Mouse (Mus musculus) left cerebral cortex, postnatal 25 days (tissue): ENCODE results near the gene Olfr830. TPM values are rescaled to one million over a fixed set of nuclear protein-coding genes. Genes with fewer than 3 reads are reported as not detected.
"Not testable (repeated sequence)": the region's sequence is repeated elsewhere in the genome, so short reads cannot be mapped to it uniquely, and the experiment has no call there.

ENCODE experiments used
- DNase-seq, 2 experiments: peaks; one replicate each; pipeline ENCODE4 v3.0.0; 2022; ENCODE audit warnings: low spot score in 2 of 2, mixed read lengths in 1 of 2
- intact Hi-C: fragments of 180-260 bp; cut with DNase I; formaldehyde crosslinking; loops from one replicate; pipeline ENCODE4 v1.15.1; 2025
- total RNA-seq, 2 experiments: library from RNA; stranded (reverse); gene quantifications; 2 replicates each; pipeline ENCODE4 v1.2.3; 2021

Olfr830 gene
- not detected for total RNA-seq

DNA sequence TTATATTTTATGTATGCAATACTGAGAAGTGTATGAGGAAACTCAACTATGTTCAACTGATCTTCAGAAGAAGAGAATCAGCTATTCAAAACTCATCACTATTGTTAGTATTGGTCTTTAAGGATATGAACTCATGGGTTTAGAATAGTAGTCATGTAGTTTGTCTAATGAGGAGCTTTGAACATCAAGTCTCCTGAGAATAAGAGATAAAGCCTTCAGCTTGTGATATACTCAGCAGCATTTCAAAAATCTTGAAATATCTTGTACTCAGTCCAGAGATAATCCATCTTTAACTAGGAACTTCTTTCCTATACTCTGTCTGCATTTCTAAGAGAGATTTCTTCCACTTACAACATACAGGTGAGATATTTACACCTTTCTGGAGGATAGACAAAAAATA lies at the start of gene Olfr830:
TSS of gene Olfr830 (plus strand) at position 301 of the 400 bp plus-strand sequence.
- intact Hi-C loops: no loop called here
- DNase-seq: no peak

GRCm38 (mm10) chr9:18854633-18855032 lies 19.9 kb upstream of the Olfr830 start, which contains the start of gene Olfr829:
Gene Olfr829, plus strand, starts transcription at chr9:18854933.
- intact Hi-C loops: no loop called here
- DNase-seq: no peak

DNA sequence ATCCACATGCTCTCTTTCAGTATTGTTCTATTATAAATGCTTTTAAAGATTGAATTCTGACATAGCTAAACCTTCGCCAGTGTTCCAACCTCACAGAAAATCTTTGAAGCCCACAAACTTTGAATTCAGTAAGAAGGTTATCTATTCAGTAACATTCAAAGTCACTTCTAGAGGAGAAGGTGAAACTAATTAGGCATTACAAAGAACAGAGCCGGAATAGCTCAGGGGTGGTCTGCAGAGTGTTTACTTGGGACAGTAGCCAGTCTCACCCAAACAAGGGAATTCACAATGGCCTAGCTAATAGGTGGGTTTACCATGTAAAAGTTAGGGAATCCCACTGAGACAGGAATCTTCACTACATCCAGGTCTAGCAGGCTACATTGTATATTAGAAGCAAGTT lies 33.2 kb downstream of the Olfr830 start:
- intact Hi-C loops, DNase-seq: not testable (repeated sequence)

DNA sequence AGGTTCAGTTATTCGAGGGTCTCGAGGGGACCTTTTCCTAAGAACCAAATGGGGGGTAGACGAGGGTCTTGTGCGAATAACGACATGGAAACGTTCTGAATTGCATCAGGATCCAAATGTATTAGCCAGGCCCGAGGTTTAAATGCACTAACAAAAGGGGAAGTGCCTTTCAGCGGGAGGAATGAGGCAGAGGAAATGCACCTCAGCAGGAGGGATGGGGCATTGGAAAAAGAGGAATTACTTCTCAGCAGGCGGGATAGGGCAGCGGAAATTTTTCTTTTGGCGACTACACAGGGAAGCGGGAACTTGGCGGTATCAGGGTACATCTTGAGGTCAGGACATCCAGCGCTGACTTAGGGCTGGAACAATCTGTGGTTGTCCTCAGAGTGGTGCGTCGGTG lies 53.4 kb downstream of the Olfr830 start:
- intact Hi-C loops, DNase-seq: not testable (repeated sequence)

Other genes starting within 250 kb of the Olfr830 start
- not detected for gene Muc16, start 200.2 kb upstream of the Olfr830 start, total RNA-seq
- not detected for gene Olfr24, start 110.7 kb upstream of the Olfr830 start, total RNA-seq
- not detected for gene Olfr828, start 55.2 kb upstream of the Olfr830 start, total RNA-seq
- not detected for gene Olfr829, start 19.8 kb upstream of the Olfr830 start, total RNA-seq
- gene Olfr832, start 62.4 kb downstream of the Olfr830 start, total RNA-seq: not detected
- not detected for gene Olfr834, start 113.3 kb downstream of the Olfr830 start, total RNA-seq
- gene Olfr835, start 158.0 kb downstream of the Olfr830 start, total RNA-seq: not detected
- not detected for gene Olfr836, start 245.7 kb downstream of the Olfr830 start, total RNA-seq